Mouse (Mus musculus) neural tube, embryonic 14.5 days (tissue): ENCODE measurements at regions not wholly inside any gene's neighbourhood (a gene's known extent, or its start where the extent isn't known, plus 50 kb on each side); places are given as distances from the start of the nearest gene placed in this dataset. TPM values are rescaled to one million over a fixed set of nuclear protein-coding genes. Genes with fewer than 3 reads are reported as not detected.
"Not testable (repeated sequence)": the region's sequence is repeated elsewhere in the genome, so short reads cannot be mapped to it uniquely, and the experiment has no call there.

Experiments
- ATAC-seq: fragments of 200-750 bp; cut with Nextera tagmentation; 2 replicates; pipeline ENCODE4 v1.8.0; 2017; ENCODE audit warnings: low read depth, mild to moderate bottlenecking, moderate TSS enrichment, moderate library complexity
- H3K27ac ChIP-seq: fragments of 300-500 bp; sonication (generic); 2 replicates; pipeline ENCODE4 v1.5.1; 2014; ENCODE audit warnings: low read depth, mild to moderate bottlenecking, control low read depth, low read length, moderate library complexity, mixed read lengths
- H3K27me3 ChIP-seq: fragments of 300-500 bp; sonication (generic); 2 replicates; pipeline ENCODE4 v1.6.1; 2014; ENCODE audit warnings: low read length; ENCODE audit not compliant: control insufficient read depth, insufficient read depth
- H3K36me3 ChIP-seq: fragments of 300-500 bp; sonication (generic); 2 replicates; pipeline ENCODE4 v1.6.1; 2014; ENCODE audit warnings: low read length, mixed read lengths; ENCODE audit not compliant: control insufficient read depth, insufficient read depth
- H3K4me1 ChIP-seq: fragments of 300-500 bp; sonication (generic); 2 replicates; pipeline ENCODE4 v1.6.1; 2014; ENCODE audit warnings: low read length; ENCODE audit not compliant: control insufficient read depth, insufficient read depth
- H3K4me2 ChIP-seq: fragments of 300-500 bp; sonication (generic); 2 replicates; pipeline ENCODE4 v1.6.1; 2014; ENCODE audit warnings: mild to moderate bottlenecking, low read depth, low read length, control low read depth
- H3K4me3 ChIP-seq: fragments of 300-500 bp; sonication (generic); 2 replicates; pipeline ENCODE4 v1.5.1; 2014; ENCODE audit warnings: low read depth, low read length, control low read depth, mixed read lengths
- H3K9ac ChIP-seq: fragments of 300-500 bp; sonication (generic); replicated peaks from 2 replicates; pipeline ENCODE4 v1.6.1; 2014; ENCODE audit warnings: low read depth, mild to moderate bottlenecking, control low read depth, low read length, mixed read lengths
- H3K9me3 ChIP-seq: fragments of 300-500 bp; sonication (generic); 2 replicates; pipeline ENCODE4 v1.6.1; 2016; ENCODE audit warnings: low read length; ENCODE audit not compliant: control insufficient read depth
- WGBS: fragments of 180-500 bp; shearing (Covaris S2); extraction: QIAGEN DNeasy Blood & Tissue Kit; methylation state at CpG from one replicate; pipeline ENCODE4 v1.1.7; 2014; 5-methylcytosine and 5-hydroxymethylcytosine counted together
- microRNA-seq: library from miRNA; unstranded; fragments of <30 nt; microRNA quantifications from one replicate; pipeline ENCODE4, GENCODE M21; 2016

- H3K27me3 ChIP-seq, H3K4me3 ChIP-seq, H3K9ac ChIP-seq, H3K9me3 ChIP-seq, H3K4me1 ChIP-seq, H3K4me2 ChIP-seq, ATAC-seq, H3K36me3 ChIP-seq, H3K27ac ChIP-seq: not testable (repeated sequence)
- WGBS: 65% methylated on average over 3 of the region's 3 CpGs
Observed at GRCm38 (mm10) chr7:113711356-113711755, 54.4 kb upstream of the Spon1 start.

Small RNAs in the stretch of these regions (microRNA-seq; reads per million reads assigned to microRNA genes)
- not detected for gene Gm23700
